Mouse (Mus musculus) myocyte (in vitro differentiated cells): ENCODE measurements at regions not wholly inside any gene's neighbourhood (a gene's known extent, or its start where the extent isn't known, plus 50 kb on each side); places are given as distances from the start of the nearest gene placed in this dataset.

Experiments
- H3K27me3 ChIP-seq: one replicate; pipeline ENCODE4 v1.6.1; 2011; ENCODE audit not compliant: control insufficient read depth, insufficient read depth, insufficient read length
- H3K36me3 ChIP-seq: one replicate; pipeline ENCODE4 v1.6.1; 2011; ENCODE audit not compliant: control insufficient read depth, insufficient read depth
- H3K4me2 ChIP-seq: one replicate; pipeline ENCODE4 v1.6.1; 2011; ENCODE audit warnings: low read depth, control low read depth
- H3K4me3 ChIP-seq: one replicate; pipeline ENCODE4 v1.5.1; 2011; ENCODE audit warnings: mild to moderate bottlenecking, control low read depth, moderate library complexity
- H3K79me2 ChIP-seq: one replicate; pipeline ENCODE4 v1.6.1; 2011; ENCODE audit not compliant: control insufficient read depth, insufficient read depth
- H3ac ChIP-seq: one replicate; pipeline ENCODE4 v1.6.1; 2011; ENCODE audit not compliant: control insufficient read depth, insufficient read length
- CEBPB ChIP-seq: IDR thresholded peaks from 2 replicates; pipeline ENCODE4 v1.6.1; 2011; ENCODE audit warnings: mild to moderate bottlenecking, moderate library complexity; ENCODE audit not compliant: poor library complexity, insufficient read depth, severe bottlenecking
- E2F4 ChIP-seq: IDR thresholded peaks from one replicate; pipeline ENCODE4 v1.6.1; 2011; ENCODE audit warnings: mild to moderate bottlenecking, control low read depth, moderate library complexity; ENCODE audit not compliant: insufficient read depth
- MAX ChIP-seq: IDR thresholded peaks from one replicate; pipeline ENCODE4 v1.6.1; 2011; ENCODE audit warnings: low read depth, mild to moderate bottlenecking, control low read depth
- MYOD1 ChIP-seq, 3 experiments: IDR thresholded peaks; one replicate each; pipeline ENCODE4 v1.6.1; 2011; ENCODE audit warnings: control low read depth in 2 of 3, low read depth in 2 of 3, mild to moderate bottlenecking in 2 of 3, moderate library complexity in 1 of 3; ENCODE audit not compliant: insufficient read length in 2 of 3, control insufficient read depth in 1 of 3
- MYOG ChIP-seq, 3 experiments: IDR thresholded peaks; one replicate each; pipeline ENCODE4 v1.6.1; 2011; ENCODE audit warnings: control low read depth in 2 of 3, low read depth in 2 of 3, mild to moderate bottlenecking in 2 of 3; ENCODE audit not compliant: insufficient read length in 2 of 3, control insufficient read depth in 1 of 3, insufficient read depth in 1 of 3
- POLR2A ChIP-seq: IDR thresholded peaks from one replicate; pipeline ENCODE4 v1.6.1; 2011; ENCODE audit warnings: low read depth, mild to moderate bottlenecking, control low read depth, moderate library complexity; ENCODE audit not compliant: insufficient read length
- POLR2AphosphoS2 ChIP-seq: IDR thresholded peaks from one replicate; pipeline ENCODE4 v1.6.1; 2011; ENCODE audit warnings: low read depth, control low read depth; ENCODE audit not compliant: insufficient read length
- REST ChIP-seq: IDR thresholded peaks from one replicate; pipeline ENCODE4 v1.6.1; 2011; ENCODE audit warnings: mild to moderate bottlenecking, control low read depth, moderate library complexity; ENCODE audit not compliant: insufficient read depth, insufficient read length
- SRF ChIP-seq: IDR thresholded peaks from one replicate; pipeline ENCODE4 v1.6.1; 2011; ENCODE audit warnings: low read depth; ENCODE audit not compliant: control insufficient read depth, insufficient read length
- TCF12 ChIP-seq: IDR thresholded peaks from one replicate; pipeline ENCODE4 v1.6.1; 2011; ENCODE audit warnings: mild to moderate bottlenecking, control low read depth; ENCODE audit not compliant: poor library complexity, insufficient read depth, severe bottlenecking
- TCF3 ChIP-seq: IDR thresholded peaks from one replicate; pipeline ENCODE4 v1.6.1; 2011; ENCODE audit warnings: low read depth, control low read depth; ENCODE audit not compliant: insufficient read length
- USF1 ChIP-seq: IDR thresholded peaks from one replicate; pipeline ENCODE4 v1.6.1; 2011; ENCODE audit warnings: low read depth, mild to moderate bottlenecking, control low read depth, moderate library complexity

DNA sequence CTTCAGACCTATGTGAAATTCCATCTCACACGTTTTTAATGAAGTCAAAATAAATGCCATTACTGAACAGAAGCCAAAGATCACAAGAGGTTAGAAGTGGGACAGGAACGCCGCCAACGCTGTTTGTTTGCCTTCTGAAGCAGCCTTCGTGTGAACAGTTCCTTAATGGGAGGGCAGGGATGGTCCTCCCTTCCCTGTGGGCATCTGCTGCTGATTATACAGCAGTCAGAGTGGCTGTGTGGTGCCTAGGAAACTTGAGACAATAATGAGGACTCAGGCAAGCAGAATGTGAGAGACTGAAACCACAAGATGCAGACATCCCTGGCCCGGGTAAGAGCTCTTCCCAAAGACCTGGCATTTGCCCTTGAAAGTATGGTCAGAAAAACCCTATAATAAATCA lies 164.3 kb downstream of the Cxcl12 start:
- H3K4me2 ChIP-seq = peak overlapping the region; percentile 45
- H3K36me3 ChIP-seq = no peaks in the 10 kb centered on the region
- no peak overlapping the region for H3K4me3 ChIP-seq
- no peaks in the 10 kb centered on the region for H3K27me3 ChIP-seq
- H3K79me2 ChIP-seq = no peaks in the 10 kb centered on the region
- no peak for TF ChIP-seq POLR2AphosphoS2
- TF ChIP-seq SRF = no peak
- no peak for TF ChIP-seq MAX
- no peak for TF ChIP-seq REST
- no peak for TF ChIP-seq E2F4
- no peak for TF ChIP-seq MYOG (IDR thresholded peaks at IDR 0.05; ENCODE audit: control insufficient read depth in 1 of 3, insufficient read depth in 1 of 3, insufficient read length in 2 of 3, low read depth in 2 of 3)
- no peak for TF ChIP-seq TCF3
- no peak for TF ChIP-seq CEBPB
- no peak for TF ChIP-seq MYOD1 (IDR thresholded peaks at IDR 0.05; ENCODE audit: control insufficient read depth in 1 of 3, insufficient read length in 2 of 3, low read depth in 2 of 3)
- no peak for TF ChIP-seq USF1
- TF ChIP-seq POLR2A = no peak
- TF ChIP-seq TCF12 = no peak
- no peak overlapping the region for H3ac ChIP-seq

DNA sequence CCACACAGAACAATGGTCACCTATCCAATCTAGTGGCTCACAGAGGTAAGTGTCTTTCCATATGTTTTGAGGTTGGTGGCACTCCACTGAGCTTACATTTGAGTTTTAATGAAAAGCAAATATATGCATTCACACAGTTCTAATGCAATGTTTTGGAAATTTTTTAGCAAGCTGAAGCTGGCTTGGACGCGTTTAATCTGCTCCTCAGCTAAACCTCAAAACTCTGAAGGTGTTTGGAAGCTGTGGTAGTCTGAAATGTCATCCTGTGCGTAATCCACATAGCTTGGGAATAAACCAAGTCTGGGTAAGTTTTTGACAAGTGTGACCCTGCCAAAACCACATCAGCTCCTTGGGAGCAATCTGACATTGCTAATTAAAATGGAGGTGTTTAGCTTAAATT lies 173.8 kb downstream of the Cxcl12 start:
- no peak for TF ChIP-seq TCF3
- TF ChIP-seq MYOD1 (IDR thresholded peaks at IDR 0.05; ENCODE audit: control insufficient read depth in 1 of 3, insufficient read length in 2 of 3, low read depth in 2 of 3) = no peak
- TF ChIP-seq POLR2AphosphoS2 = no peak
- no peak for TF ChIP-seq MYOG (IDR thresholded peaks at IDR 0.05; ENCODE audit: control insufficient read depth in 1 of 3, insufficient read depth in 1 of 3, insufficient read length in 2 of 3, low read depth in 2 of 3)
- no peak for TF ChIP-seq CEBPB
- H3ac ChIP-seq = no peak overlapping the region
- H3K4me3 ChIP-seq = no peak overlapping the region
- H3K4me2 ChIP-seq = no peak overlapping the region
- H3K27me3 ChIP-seq = no peaks in the 10 kb centered on the region
- no peaks in the 10 kb centered on the region for H3K36me3 ChIP-seq
- H3K79me2 ChIP-seq = no peaks in the 10 kb centered on the region

DNA sequence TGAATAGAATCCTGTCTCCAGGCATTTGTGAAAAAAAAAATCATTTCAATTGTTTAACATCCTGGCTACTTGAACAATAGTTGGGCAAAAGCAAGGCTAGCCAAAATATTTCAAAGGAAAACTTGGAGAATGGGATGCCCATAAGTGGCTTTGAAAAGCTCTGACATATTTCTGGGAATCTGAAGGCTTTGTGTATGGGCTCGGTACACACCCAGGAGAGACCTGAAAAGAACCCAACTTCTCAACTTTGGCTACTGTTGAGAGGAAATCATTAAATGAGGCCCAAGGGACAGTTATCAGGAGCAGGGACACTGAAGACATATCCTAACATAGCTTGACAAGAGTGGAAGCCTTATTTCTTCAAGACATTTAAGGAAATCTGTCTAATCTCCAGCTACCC lies 179.0 kb downstream of the Cxcl12 start:
- Histone ChIP-seq H3K4me2 (no peak overlapping the region), H3K27me3 (no peaks in the 10 kb centered on the region), H3K36me3 (no peaks in the 10 kb centered on the region), H3K4me3 (no peak overlapping the region), H3K79me2 (no peaks in the 10 kb centered on the region), H3ac (no peak overlapping the region)
- TF ChIP-seq POLR2AphosphoS2 (no peak), SRF (no peak), MYOG (IDR thresholded peaks at IDR 0.05; ENCODE audit: control insufficient read depth in 1 of 3, insufficient read depth in 1 of 3, insufficient read length in 2 of 3, low read depth in 2 of 3) (no peak), TCF12 (no peak), REST (no peak), MYOD1 (IDR thresholded peaks at IDR 0.05; ENCODE audit: control insufficient read depth in 1 of 3, insufficient read length in 2 of 3, low read depth in 2 of 3) (no peak), TCF3 (no peak), E2F4 (no peak), USF1 (no peak), MAX (no peak), POLR2A (no peak), CEBPB (no peak)

DNA sequence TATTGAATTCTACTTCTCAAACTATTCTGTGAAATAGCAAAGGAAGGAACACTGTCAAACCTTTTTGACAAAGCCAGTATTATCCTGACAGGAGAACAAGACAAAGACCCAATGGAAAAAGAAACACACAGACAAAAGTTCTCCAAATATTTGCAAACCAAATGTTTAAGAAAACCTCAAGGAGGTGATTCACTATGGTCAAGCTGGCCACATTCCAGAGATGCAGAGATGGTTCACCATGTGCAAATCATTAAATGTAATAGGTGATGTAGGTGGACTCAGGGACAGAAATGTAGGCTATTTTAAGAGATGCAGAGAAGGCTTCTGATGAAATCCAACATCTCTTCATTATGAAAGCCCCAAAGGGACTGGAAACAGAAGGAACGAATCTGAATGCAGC lies 183.5 kb downstream of the Cxcl12 start:
- Histone ChIP-seq H3K4me2 (no peak overlapping the region), H3K27me3 (no peaks in the 10 kb centered on the region), H3K36me3 (no peaks in the 10 kb centered on the region), H3K4me3 (no peak overlapping the region), H3K79me2 (no peaks in the 10 kb centered on the region), H3ac (no peak overlapping the region)
- TF ChIP-seq POLR2A (no peak), TCF3 (no peak), MAX (no peak), E2F4 (no peak), MYOG (IDR thresholded peaks at IDR 0.05; ENCODE audit: control insufficient read depth in 1 of 3, insufficient read depth in 1 of 3, insufficient read length in 2 of 3, low read depth in 2 of 3) (no peak), USF1 (no peak), POLR2AphosphoS2 (no peak), CEBPB (no peak), TCF12 (no peak), REST (no peak), MYOD1 (IDR thresholded peaks at IDR 0.05; ENCODE audit: control insufficient read depth in 1 of 3, insufficient read length in 2 of 3, low read depth in 2 of 3) (no peak), SRF (no peak)

DNA sequence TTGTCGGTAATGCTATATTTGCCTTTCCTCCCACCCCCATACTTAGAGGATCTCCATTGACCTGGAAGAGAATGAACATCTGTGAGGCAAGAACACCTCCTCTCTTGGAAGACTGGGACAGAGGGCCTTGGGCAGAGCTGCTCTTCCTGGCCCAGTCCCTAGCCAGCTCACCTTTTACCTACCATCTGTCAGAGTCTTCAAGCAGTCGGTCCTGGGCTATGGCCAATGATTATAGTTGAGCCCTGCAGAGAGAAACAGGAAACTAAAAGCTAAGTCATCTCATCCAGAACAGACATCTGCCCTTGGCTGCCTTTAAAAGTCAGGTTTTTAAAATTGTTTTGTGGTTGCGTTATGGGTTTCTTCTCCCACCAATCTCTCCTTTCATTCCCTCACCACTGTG lies 184.8 kb downstream of the Cxcl12 start:
- H3K36me3 ChIP-seq = no peaks in the 10 kb centered on the region
- no peaks in the 10 kb centered on the region for H3K79me2 ChIP-seq
- H3K4me2 ChIP-seq = no peak overlapping the region
- no peaks in the 10 kb centered on the region for H3K27me3 ChIP-seq
- H3K4me3 ChIP-seq = no peak overlapping the region
- no peak overlapping the region for H3ac ChIP-seq
- TF ChIP-seq TCF3 (no peak), REST (no peak), MYOD1 (IDR thresholded peaks at IDR 0.05; ENCODE audit: control insufficient read depth in 1 of 3, insufficient read length in 2 of 3, low read depth in 2 of 3) (no peak), SRF (no peak), CEBPB (no peak), MAX (no peak), POLR2A (no peak), E2F4 (no peak), TCF12 (no peak), USF1 (no peak), POLR2AphosphoS2 (no peak)
